Mouse (Mus musculus) gastrocnemius, postnatal 36 days (tissue): ENCODE data around the gene Gm2897. TPM values are rescaled to one million over a fixed set of nuclear protein-coding genes. Genes with fewer than 3 reads are reported as not detected.
"Not testable (repeated sequence)": the region's sequence is repeated elsewhere in the genome, so short reads cannot be mapped to it uniquely, and the experiment has no call there.

ENCODE experiments used
- DNase-seq, 2 experiments: peaks; one replicate each; pipeline ENCODE4 v3.0.0; 2022
- intact Hi-C: fragments of 180-260 bp; cut with DNase I; formaldehyde crosslinking; loops from one replicate; pipeline ENCODE4 v1.15.1; 2025
- long read RNA-seq, 2 experiments: library from polyadenylated mRNA; stranded (forward); transcript quantifications; one replicate each; pipeline ENCODE4 v2.0.0; 2021
- total RNA-seq, 2 experiments: library from RNA; stranded (reverse); gene quantifications; 2 replicates each; pipeline ENCODE4 v1.2.3; 2021

The Gm2897 gene
- not detected for total RNA-seq
- long read RNA-seq, experiment 1, result 0 reads
- long read RNA-seq, experiment 2, result 0 reads

- intact Hi-C loops, DNase-seq: not testable (repeated sequence)
Measured at GRCm38 (mm10) chr14:3048727-3049512, at the start of gene Gm2897. Gm2897 (plus strand) TSS chr14:3049285.

- intact Hi-C loops, result not testable (repeated sequence)
Measured at GRCm38 (mm10) chr14:3029702-3030101, 19.4 kb upstream of the Gm2897 start, which contains the start of gene Gm2888. Gm2888 (plus strand) TSS chr14:3030002.

GRCm38 (mm10) chr14:3049513-3049800 lies 372 bp downstream of the Gm2897 start:
- DNase-seq, intact Hi-C loops: not testable (repeated sequence)

More at GRCm38 (mm10) chr14:3029702-3030101, 19.4 kb upstream of the Gm2897 start, which contains the start of gene Gm2888:
- DNase-seq, result not testable (repeated sequence)

GRCm38 (mm10) chr14:3050087-3050486 lies 1.0 kb downstream of the Gm2897 start:
- intact Hi-C loops, DNase-seq: not testable (repeated sequence)

GRCm38 (mm10) chr14:3116051-3116450 lies 67.0 kb downstream of the Gm2897 start:
- intact Hi-C loops, result not testable (repeated sequence)
- peak in 1 of 2 experiments; percentile 34 for DNase-seq

Other genes starting within 250 kb of the Gm2897 start
- gene Gm2888, start 19.3 kb upstream of the Gm2897 start, total RNA-seq, result not detected
- not detected for gene Gm10340, start 84.7 kb downstream of the Gm2897 start, total RNA-seq
- gene Gm5795, start 139.0 kb downstream of the Gm2897 start, total RNA-seq, result not detected
- under 1 TPM; 0.64 to 0.74 TPM for gene D830030K20Rik, start 159.2 kb downstream of the Gm2897 start, total RNA-seq